Mouse (Mus musculus) heart, embryonic 16.5 days (tissue): ENCODE data around the gene Ptpro. TPM values are rescaled to one million over a fixed set of nuclear protein-coding genes. Genes with fewer than 3 reads are reported as not detected.

Experiments used
- ATAC-seq: fragments of 200-750 bp; cut with Nextera tagmentation; replicated peaks from 2 replicates; pipeline ENCODE4 v1.8.0; 2017; ENCODE audit warnings: moderate number of reproducible peaks; ENCODE audit not compliant: insufficient read depth, low FRiP score; ENCODE audit errors: extremely low read depth
- H3K27ac ChIP-seq: fragments of 300-500 bp; sonication (generic); 2 replicates; pipeline ENCODE4 v1.5.1; 2014; ENCODE audit warnings: mild to moderate bottlenecking, low read length, control low read depth, moderate library complexity
- H3K27me3 ChIP-seq: fragments of 300-500 bp; sonication (generic); 2 replicates; pipeline ENCODE4 v1.6.1; 2014; ENCODE audit warnings: low read length, mixed read lengths; ENCODE audit not compliant: control insufficient read depth, insufficient read depth
- H3K36me3 ChIP-seq: fragments of 300-500 bp; sonication (generic); 2 replicates; pipeline ENCODE4 v1.6.1; 2014; ENCODE audit not compliant: control insufficient read depth, insufficient read depth
- H3K4me1 ChIP-seq: fragments of 300-500 bp; sonication (generic); 2 replicates; pipeline ENCODE4 v1.6.1; 2014; ENCODE audit warnings: low read length, mixed read lengths; ENCODE audit not compliant: control insufficient read depth, insufficient read depth
- H3K4me2 ChIP-seq: fragments of 300-500 bp; sonication (generic); 2 replicates; pipeline ENCODE4 v1.6.1; 2014; ENCODE audit warnings: low read depth, mild to moderate bottlenecking, control low read depth, low read length
- H3K4me3 ChIP-seq: fragments of 300-500 bp; sonication (generic); 2 replicates; pipeline ENCODE4 v1.5.1; 2014; ENCODE audit warnings: mild to moderate bottlenecking, control low read depth, low read length
- H3K9ac ChIP-seq: fragments of 300-500 bp; sonication (generic); 2 replicates; pipeline ENCODE4 v1.6.1; 2014; ENCODE audit warnings: low read length, control low read depth
- H3K9me3 ChIP-seq: fragments of 300-500 bp; sonication (generic); replicated peaks from 2 replicates; pipeline ENCODE4 v1.6.1; 2016; ENCODE audit warnings: low read length; ENCODE audit not compliant: control insufficient read depth
- WGBS: fragments of 180-500 bp; shearing (Covaris S2); extraction: QIAGEN DNeasy Blood & Tissue Kit; methylation state at CpG from one replicate; pipeline ENCODE4 v1.1.7; 2014; 5-methylcytosine and 5-hydroxymethylcytosine counted together
- polyA plus RNA-seq: library from polyadenylated mRNA; unstranded; fragments of >200 nt; fragmentation: Nextera tagmentation; extraction: Ambion mirVana; gene quantifications from 2 replicates; pipeline ENCODE4 v1.2.1, GENCODE M21; 2015

Gene Ptpro
- polyA plus RNA-seq, 1 experiment from 2014 or later: 2.9 TPM

GRCm38 (mm10) chr6:137386344-137386743 lies 134.2 kb downstream of the Ptpro start:
- Histone ChIP-seq H3K9ac (no peak overlapping the region), H3K4me2 (no peak overlapping the region), H3K4me1 (no peaks in the 10 kb centered on the region), H3K27me3 (no peaks in the 10 kb centered on the region), H3K36me3 (no peaks in the 10 kb centered on the region), H3K9me3 (0 out of 2 replicates have a peak, but pooled peaks cover 2% of the 10 kb centered on the region), H3K4me3 (no peak overlapping the region), H3K27ac (no peak overlapping the region)
- no peak for ATAC-seq
- WGBS: 79% methylated on average over 4 of the region's 4 CpGs

GRCm38 (mm10) chr6:137386935-137387334 lies 134.8 kb downstream of the Ptpro start:
- ATAC-seq: no peak
- Histone ChIP-seq H3K27me3 (no peaks in the 10 kb centered on the region), H3K36me3 (no peaks in the 10 kb centered on the region), H3K9me3 (0 out of 2 replicates have a peak, but pooled peaks cover 2% of the 10 kb centered on the region), H3K4me2 (no peak overlapping the region), H3K4me1 (no peaks in the 10 kb centered on the region), H3K9ac (no peak overlapping the region), H3K27ac (no peak overlapping the region), H3K4me3 (no peak overlapping the region)
- 40% methylated on average over 4 of the region's 4 CpGs for WGBS

DNA sequence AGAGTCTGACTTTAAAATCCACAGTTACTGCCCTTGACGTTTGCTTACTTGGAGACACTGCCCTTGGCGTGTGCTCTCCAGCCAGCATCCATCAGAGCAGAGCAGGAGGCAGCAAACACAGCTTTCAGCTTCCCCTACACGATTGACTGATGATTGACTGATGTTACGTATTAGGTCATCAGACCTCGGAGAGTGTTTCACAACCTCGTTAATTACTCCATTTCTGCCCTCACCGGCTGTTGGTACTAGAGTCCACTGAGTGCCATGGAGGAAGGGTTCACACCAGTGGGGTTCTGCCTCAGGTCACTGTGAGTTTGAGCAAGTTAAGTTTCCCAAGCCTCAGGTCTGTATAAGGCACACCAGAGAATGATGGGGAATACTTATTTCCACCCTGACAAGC lies 143.0 kb downstream of the Ptpro start:
- H3K36me3 ChIP-seq: no peaks in the 10 kb centered on the region
- H3K4me2 ChIP-seq: no peak overlapping the region
- no peak overlapping the region for H3K4me3 ChIP-seq
- H3K27ac ChIP-seq: no peak overlapping the region
- no peaks in the 10 kb centered on the region for H3K27me3 ChIP-seq
- no peak for ATAC-seq
- H3K9ac ChIP-seq: no peak overlapping the region
- H3K4me1 ChIP-seq: no peaks in the 10 kb centered on the region
- 67% methylated on average over 7 of the region's 7 CpGs for WGBS
- no peaks in the 10 kb centered on the region for H3K9me3 ChIP-seq

GRCm38 (mm10) chr6:137396106-137396793 lies 144.1 kb downstream of the Ptpro start:
- Histone ChIP-seq H3K27ac (no peak overlapping the region), H3K27me3 (no peaks in the 10 kb centered on the region), H3K4me3 (no peak overlapping the region), H3K4me1 (no peaks in the 10 kb centered on the region), H3K4me2 (no peak overlapping the region), H3K9me3 (no peaks in the 10 kb centered on the region), H3K36me3 (no peaks in the 10 kb centered on the region), H3K9ac (no peak overlapping the region)
- 75% methylated on average over 4 of the region's 4 CpGs for WGBS
- no peak for ATAC-seq

GRCm38 (mm10) chr6:137397358-137397757 lies 145.2 kb downstream of the Ptpro start:
- Histone ChIP-seq H3K9ac (no peak overlapping the region), H3K27me3 (no peaks in the 10 kb centered on the region), H3K4me1 (no peaks in the 10 kb centered on the region), H3K4me3 (no peak overlapping the region), H3K27ac (no peak overlapping the region), H3K9me3 (no peaks in the 10 kb centered on the region), H3K36me3 (no peaks in the 10 kb centered on the region), H3K4me2 (no peak overlapping the region)
- 62% methylated on average over 2 of the region's 2 CpGs for WGBS
- no peak for ATAC-seq

GRCm38 (mm10) chr6:137404196-137404595 lies 152.1 kb downstream of the Ptpro start:
- no peak for ATAC-seq
- WGBS: 83% methylated on average over 4 of the region's 4 CpGs
- H3K36me3 ChIP-seq: no peaks in the 10 kb centered on the region
- no peak overlapping the region for H3K27ac ChIP-seq
- H3K27me3 ChIP-seq: no peaks in the 10 kb centered on the region
- H3K9me3 ChIP-seq: no peaks in the 10 kb centered on the region
- H3K4me3 ChIP-seq: no peak overlapping the region
- no peaks in the 10 kb centered on the region for H3K4me1 ChIP-seq
- no peak overlapping the region for H3K9ac ChIP-seq
- no peak overlapping the region for H3K4me2 ChIP-seq

DNA sequence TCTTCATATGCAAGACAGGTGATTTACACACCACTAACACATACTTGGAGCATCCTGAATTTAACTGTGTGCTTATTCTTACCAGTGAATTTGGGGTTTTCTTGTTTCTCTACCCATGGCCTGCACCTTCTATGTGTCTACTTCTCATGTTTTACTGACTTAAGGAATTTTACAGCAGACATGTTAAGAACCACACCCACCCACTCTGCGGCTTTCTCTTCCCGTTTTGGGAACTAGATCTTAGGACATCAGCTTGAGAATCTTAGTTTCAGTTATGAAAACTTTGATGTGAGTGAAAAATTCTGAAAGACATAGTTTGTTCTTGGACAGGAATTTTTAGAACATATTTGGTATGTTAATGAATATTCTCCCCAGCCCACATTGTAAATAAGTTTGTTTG lies 153.6 kb downstream of the Ptpro start:
- no peak overlapping the region for H3K9ac ChIP-seq
- WGBS: 74% methylated on average over 2 of the region's 2 CpGs
- H3K4me3 ChIP-seq: no peak overlapping the region
- ATAC-seq: no peak
- H3K27ac ChIP-seq: no peak overlapping the region
- no peaks in the 10 kb centered on the region for H3K27me3 ChIP-seq
- no peak overlapping the region for H3K4me2 ChIP-seq
- H3K36me3 ChIP-seq: no peaks in the 10 kb centered on the region
- no peaks in the 10 kb centered on the region for H3K9me3 ChIP-seq
- no peaks in the 10 kb centered on the region for H3K4me1 ChIP-seq

- H3K4me2 ChIP-seq: peak overlapping the region; percentile 33; the same call in 1 of the 2 replicates
Measured at GRCm38 (mm10) chr6:137410510-137410909, 158.4 kb downstream of the Ptpro start.

DNA sequence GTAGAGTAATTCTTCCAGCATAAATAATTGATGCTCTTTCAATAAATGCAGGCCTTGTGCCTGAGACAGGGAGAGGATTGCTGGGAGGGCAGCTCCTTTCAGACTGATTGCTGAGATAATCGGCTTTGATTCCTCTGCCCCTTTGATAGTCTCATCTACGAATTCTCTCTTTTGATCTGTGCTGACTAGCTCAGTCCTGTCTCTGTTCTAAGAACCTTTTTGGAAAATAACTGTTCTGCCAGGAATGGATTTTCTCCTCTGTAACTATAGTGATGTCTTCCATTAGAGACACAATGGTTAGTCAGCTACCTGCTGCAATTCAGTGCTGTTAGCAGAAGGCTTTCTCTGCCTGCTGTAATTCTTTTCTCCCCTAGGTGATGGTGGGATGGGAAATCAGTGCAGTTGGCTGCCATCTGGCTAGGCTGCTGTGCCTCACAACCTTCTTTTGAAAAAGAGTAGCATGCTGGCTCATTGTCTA lies 159.8 kb downstream of the Ptpro start:
- no peaks in the 10 kb centered on the region for H3K27me3 ChIP-seq
- H3K4me1 ChIP-seq: peaks cover 2% of the 10 kb centered on the region; the same call in 1 of the 2 replicates
- no peaks in the 10 kb centered on the region for H3K36me3 ChIP-seq
- no peak overlapping the region for H3K27ac ChIP-seq
- H3K4me3 ChIP-seq: no peak overlapping the region
- no peak for ATAC-seq
- H3K4me2 ChIP-seq: no peak overlapping the region
- 73% methylated on average over 2 of the region's 2 CpGs for WGBS
- no peak overlapping the region for H3K9ac ChIP-seq
- H3K9me3 ChIP-seq: no peaks in the 10 kb centered on the region

More at GRCm38 (mm10) chr6:137410510-137410909, 158.4 kb downstream of the Ptpro start:
- Histone ChIP-seq H3K9ac (0 out of 2 replicates have a peak overlapping the region, but pooled peaks have one; percentile 1), H3K4me1 (peaks cover 2% of the 10 kb centered on the region; the same call in 1 of the 2 replicates), H3K4me3 (no peak overlapping the region), H3K9me3 (no peaks in the 10 kb centered on the region), H3K27ac (peak overlapping the region; percentile 20; the same call in 1 of the 2 replicates), H3K36me3 (no peaks in the 10 kb centered on the region), H3K27me3 (no peaks in the 10 kb centered on the region)
- ATAC-seq: no peak
- 40% methylated on average over 3 of the region's 3 CpGs for WGBS
